In the genomic region with DNA sequence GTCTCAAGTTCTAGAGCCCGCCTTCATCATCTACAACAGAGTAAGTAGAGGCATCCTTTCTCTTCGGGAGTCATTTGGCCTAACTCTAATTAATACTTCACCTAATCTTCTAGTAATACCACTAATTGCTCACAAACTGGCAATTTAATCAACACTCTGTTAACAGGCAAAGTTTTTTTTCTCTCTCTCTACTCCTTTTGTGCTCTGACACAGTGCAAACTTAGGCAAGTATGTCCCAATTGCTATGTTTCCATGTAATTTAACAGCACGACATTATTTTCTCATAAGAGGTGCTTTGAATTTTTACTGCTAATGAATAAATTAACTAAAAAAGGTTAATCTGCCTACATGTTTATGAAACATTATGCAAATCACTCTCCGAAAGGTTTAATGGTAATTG, we compare ENCODE assay signal across 23 mouse cellular contexts.
DNase-seq lines count a peak whose midpoint lies in the region; ATAC-seq and TF ChIP-seq lines count a peak whose summit lies in the region.
"Had no signal": no experiment of that assay in that cellular context is flagged by ENCODE, and none has a peak within 500 bp of the region (broad histone marks: within the 10 kb centered on the region; RNA-seq: fewer than 3 reads in every experiment).

No protein-coding gene starts in this region.

- no peaks in the 10 kb centered on the region for H3K36me3 ChIP-seq in forebrain, embryonic 11.5 days (ENCODE audit: control insufficient read depth, insufficient read depth, low read length)
- no peaks in the 10 kb centered on the region for H3K36me3 ChIP-seq in forebrain, embryonic 12.5 days (replicated peaks)
- H3K36me3 ChIP-seq in forebrain, embryonic 14.5 days (ENCODE audit: control insufficient read depth, insufficient read depth, low read length) = no peaks in the 10 kb centered on the region
- no peaks in the 10 kb centered on the region for H3K36me3 ChIP-seq in forebrain, embryonic 10.5 days (replicated peaks)
- H3K36me3 ChIP-seq in midbrain, postnatal 0 days (ENCODE audit: insufficient read depth, low read length) = no peaks in the 10 kb centered on the region
- no peaks in the 10 kb centered on the region for H3K36me3 ChIP-seq in midbrain, embryonic 11.5 days (ENCODE audit: control insufficient read depth, insufficient read depth, low read length)
- H3K36me3 ChIP-seq in forebrain, embryonic 16.5 days (ENCODE audit: control insufficient read depth, insufficient read depth) = no peaks in the 10 kb centered on the region
- H3K36me3 ChIP-seq: embryonic facial prominence, embryonic 10.5 days; embryonic facial prominence, embryonic 12.5 days; G1E had no signal

- H3K9ac ChIP-seq in forebrain, embryonic 11.5 days (ENCODE audit: low read length) = no peak overlapping the region
- H3K9ac ChIP-seq in forebrain, embryonic 12.5 days = no peak overlapping the region
- no peak overlapping the region for H3K9ac ChIP-seq in forebrain, embryonic 14.5 days (ENCODE audit: low read length)
- no peak overlapping the region for H3K9ac ChIP-seq in midbrain, postnatal 0 days (replicated peaks; ENCODE audit: low read length, poor library complexity, severe bottlenecking)
- no peak overlapping the region for H3K9ac ChIP-seq in midbrain, embryonic 11.5 days (ENCODE audit: low read length)
- H3K9ac ChIP-seq in forebrain, embryonic 16.5 days (replicated peaks; ENCODE audit: low read depth, low read length) = no peak overlapping the region
- H3K9ac ChIP-seq: embryonic facial prominence, embryonic 12.5 days had no signal

- no peaks in the 10 kb centered on the region for H3K4me1 ChIP-seq in forebrain, embryonic 11.5 days (replicated peaks; ENCODE audit: control insufficient read depth, insufficient read depth, low read length)
- no peaks in the 10 kb centered on the region for H3K4me1 ChIP-seq in forebrain, embryonic 12.5 days
- no peaks in the 10 kb centered on the region for H3K4me1 ChIP-seq in forebrain, embryonic 14.5 days (ENCODE audit: control insufficient read depth, insufficient read depth, low read length)
- H3K4me1 ChIP-seq in forebrain, embryonic 10.5 days = no peaks in the 10 kb centered on the region
- H3K4me1 ChIP-seq in midbrain, postnatal 0 days (ENCODE audit: insufficient read depth, low read length) = no peaks in the 10 kb centered on the region
- no peaks in the 10 kb centered on the region for H3K4me1 ChIP-seq in midbrain, embryonic 11.5 days (ENCODE audit: control insufficient read depth, insufficient read depth, low read length)
- no peaks in the 10 kb centered on the region for H3K4me1 ChIP-seq in forebrain, embryonic 16.5 days (replicated peaks; ENCODE audit: control insufficient read depth, insufficient read depth, low read length)
- H3K4me1 ChIP-seq: embryonic facial prominence, embryonic 10.5 days; embryonic facial prominence, embryonic 12.5 days had no signal

- no peak overlapping the region for H3K27ac ChIP-seq in forebrain, embryonic 11.5 days (ENCODE audit: low read depth, low read length)
- no peak overlapping the region for H3K27ac ChIP-seq in forebrain, embryonic 12.5 days
- H3K27ac ChIP-seq in forebrain, embryonic 14.5 days (ENCODE audit: low read depth, low read length) = no peak overlapping the region
- no peak overlapping the region for H3K27ac ChIP-seq in forebrain, embryonic 10.5 days
- no peak overlapping the region for H3K27ac ChIP-seq in midbrain, postnatal 0 days (ENCODE audit: low read depth, low read length)
- no peak overlapping the region for H3K27ac ChIP-seq in midbrain, embryonic 11.5 days (ENCODE audit: low read depth, low read length)
- H3K27ac ChIP-seq in forebrain, embryonic 16.5 days (ENCODE audit: low read length) = no peak overlapping the region
- H3K27ac ChIP-seq: embryonic facial prominence, embryonic 10.5 days; embryonic facial prominence, embryonic 12.5 days had no signal

- no peak overlapping the region for H3K4me2 ChIP-seq in forebrain, embryonic 11.5 days (ENCODE audit: low read depth, low read length, severe bottlenecking)
- H3K4me2 ChIP-seq in forebrain, embryonic 12.5 days = no peak overlapping the region
- no peak overlapping the region for H3K4me2 ChIP-seq in forebrain, embryonic 14.5 days (ENCODE audit: low read length)
- H3K4me2 ChIP-seq in midbrain, postnatal 0 days (ENCODE audit: low read depth, low read length, poor library complexity, severe bottlenecking) = no peak overlapping the region
- no peak overlapping the region for H3K4me2 ChIP-seq in midbrain, embryonic 11.5 days
- H3K4me2 ChIP-seq in forebrain, embryonic 16.5 days (ENCODE audit: low read length) = no peak overlapping the region
- H3K4me2 ChIP-seq: embryonic facial prominence, embryonic 12.5 days had no signal

- no peak for TF ChIP-seq CTCF in midbrain, postnatal 0 days (IDR thresholded peaks at IDR 0.05)

- WGBS in forebrain, embryonic 11.5 days = 67% methylated on average over 4 of the region's 4 CpGs
- WGBS in forebrain, embryonic 12.5 days = 51% methylated on average over 4 of the region's 4 CpGs
- WGBS in forebrain, embryonic 14.5 days = 24% methylated on average over 4 of the region's 4 CpGs
- WGBS in forebrain, embryonic 10.5 days = 77% methylated on average over 4 of the region's 4 CpGs
- WGBS in midbrain, postnatal 0 days = 81% methylated on average over 4 of the region's 4 CpGs
- WGBS in midbrain, embryonic 11.5 days = 85% methylated on average over 4 of the region's 4 CpGs
- 24% methylated on average over 4 of the region's 4 CpGs for WGBS in forebrain, embryonic 16.5 days

- ATAC-seq in forebrain, embryonic 11.5 days (replicated peaks; ENCODE audit: low FRiP score) = peak; percentile 58
- no peak for ATAC-seq in forebrain, embryonic 12.5 days (ENCODE audit: low FRiP score)
- peak; percentile 52 for ATAC-seq in forebrain, embryonic 14.5 days
- ATAC-seq in midbrain, postnatal 0 days (ENCODE audit: low FRiP score) = no peak
- no peak for ATAC-seq in midbrain, embryonic 11.5 days (ENCODE audit: low FRiP score)
- peak; percentile 45; the same call in 1 of the 2 replicates for ATAC-seq in forebrain, embryonic 16.5 days
- ATAC-seq: CD4-positive, CD25-positive, alpha-beta regulatory T cell, adult 4 months; Patski had no signal

- no peaks in the 10 kb centered on the region for H3K9me3 ChIP-seq in forebrain, embryonic 11.5 days (ENCODE audit: control insufficient read depth, low read length)
- no peaks in the 10 kb centered on the region for H3K9me3 ChIP-seq in forebrain, embryonic 12.5 days
- H3K9me3 ChIP-seq in forebrain, embryonic 14.5 days (replicated peaks; ENCODE audit: control insufficient read depth, low read length) = no peaks in the 10 kb centered on the region
- no peaks in the 10 kb centered on the region for H3K9me3 ChIP-seq in forebrain, embryonic 10.5 days
- H3K9me3 ChIP-seq in midbrain, postnatal 0 days (ENCODE audit: low read length) = no peaks in the 10 kb centered on the region
- H3K9me3 ChIP-seq in midbrain, embryonic 11.5 days (ENCODE audit: control insufficient read depth, low read length) = no peaks in the 10 kb centered on the region
- no peaks in the 10 kb centered on the region for H3K9me3 ChIP-seq in forebrain, embryonic 16.5 days (ENCODE audit: control insufficient read depth, low read length)
- H3K9me3 ChIP-seq: embryonic facial prominence, embryonic 10.5 days; embryonic facial prominence, embryonic 12.5 days; G1E had no signal

- H3K4me3 ChIP-seq in forebrain, embryonic 11.5 days (ENCODE audit: low read depth, low read length) = no peak overlapping the region
- no peak overlapping the region for H3K4me3 ChIP-seq in forebrain, embryonic 12.5 days (replicated peaks)
- H3K4me3 ChIP-seq in forebrain, embryonic 14.5 days (ENCODE audit: low read depth, low read length) = no peak overlapping the region
- H3K4me3 ChIP-seq in forebrain, embryonic 10.5 days = no peak overlapping the region
- no peak overlapping the region for H3K4me3 ChIP-seq in midbrain, postnatal 0 days (ENCODE audit: low read depth, low read length)
- no peak overlapping the region for H3K4me3 ChIP-seq in midbrain, embryonic 11.5 days (ENCODE audit: low read depth, low read length)
- no peak overlapping the region for H3K4me3 ChIP-seq in forebrain, embryonic 16.5 days (replicated peaks; ENCODE audit: low read length)
- H3K4me3 ChIP-seq: embryonic facial prominence, embryonic 10.5 days; embryonic facial prominence, embryonic 12.5 days had no signal

- H3K27me3 ChIP-seq in forebrain, embryonic 11.5 days (ENCODE audit: control insufficient read depth, insufficient read depth, low read length) = no peaks in the 10 kb centered on the region
- H3K27me3 ChIP-seq in forebrain, embryonic 12.5 days = no peaks in the 10 kb centered on the region
- no peaks in the 10 kb centered on the region for H3K27me3 ChIP-seq in forebrain, embryonic 14.5 days (replicated peaks; ENCODE audit: control insufficient read depth, insufficient read depth, low read length)
- no peaks in the 10 kb centered on the region for H3K27me3 ChIP-seq in forebrain, embryonic 10.5 days (ENCODE audit: poor library complexity, severe bottlenecking)
- no peaks in the 10 kb centered on the region for H3K27me3 ChIP-seq in midbrain, postnatal 0 days (ENCODE audit: insufficient read depth, low read length)
- H3K27me3 ChIP-seq in midbrain, embryonic 11.5 days (ENCODE audit: control insufficient read depth, insufficient read depth, low read length) = no peaks in the 10 kb centered on the region
- H3K27me3 ChIP-seq in forebrain, embryonic 16.5 days (replicated peaks; ENCODE audit: control insufficient read depth, insufficient read depth, low read length) = no peaks in the 10 kb centered on the region
- H3K27me3 ChIP-seq: CH12.LX; embryonic facial prominence, embryonic 12.5 days; Patski had no signal

- DNase-seq in forebrain, embryonic 11.5 days (ENCODE audit: low spot score) = no peak
- DNase-seq in forebrain, embryonic 14.5 days (ENCODE audit: low spot score) = peak; percentile 44
- DNase-seq in forebrain, embryonic 10.5 days (ENCODE audit: extremely low spot score, low spot score) = no peak
- DNase-seq in midbrain, postnatal 0 days (ENCODE audit: low spot score) = peak; percentile 7
- DNase-seq in midbrain, embryonic 11.5 days (ENCODE audit: low spot score, missing footprints) = no peak
- DNase-seq in spleen, postnatal 14 days (ENCODE audit: low spot score in 2 of 2) = no peak
- DNase-seq: adrenal gland, adult 2 months; adrenal gland, postnatal 10 days; adrenal gland, postnatal 25 days; B cell, adult 2 months; cerebellum, adult 11-12 months; cerebellum, adult 2 months; cerebellum, adult 9-10 months; cerebellum, postnatal 10 days; cerebellum, postnatal 25 days had no signal

Comparison
In these comparisons a context has a peak if more than half of its experiments do, and no peak if none do; other contexts are left out.
1. ATAC-seq: peak in forebrain, embryonic 11.5 days (single experiment), forebrain, embryonic 14.5 days (single experiment) and forebrain, embryonic 16.5 days (single experiment); none in forebrain, embryonic 12.5 days (single experiment), midbrain, postnatal 0 days (single experiment) and midbrain, embryonic 11.5 days (single experiment).
2. DNase-seq: peak in forebrain, embryonic 14.5 days (single experiment) and midbrain, postnatal 0 days (single experiment); none in forebrain, embryonic 11.5 days (single experiment), forebrain, embryonic 10.5 days (single experiment), midbrain, embryonic 11.5 days (single experiment) and spleen, postnatal 14 days (0 of 2).